Mouse (Mus musculus): ENCODE measurements at regions not wholly inside any gene's neighbourhood (a gene's known extent, or its start where the extent isn't known, plus 50 kb on each side); places are given as distances from the start of the nearest gene placed in this dataset.

DNA sequence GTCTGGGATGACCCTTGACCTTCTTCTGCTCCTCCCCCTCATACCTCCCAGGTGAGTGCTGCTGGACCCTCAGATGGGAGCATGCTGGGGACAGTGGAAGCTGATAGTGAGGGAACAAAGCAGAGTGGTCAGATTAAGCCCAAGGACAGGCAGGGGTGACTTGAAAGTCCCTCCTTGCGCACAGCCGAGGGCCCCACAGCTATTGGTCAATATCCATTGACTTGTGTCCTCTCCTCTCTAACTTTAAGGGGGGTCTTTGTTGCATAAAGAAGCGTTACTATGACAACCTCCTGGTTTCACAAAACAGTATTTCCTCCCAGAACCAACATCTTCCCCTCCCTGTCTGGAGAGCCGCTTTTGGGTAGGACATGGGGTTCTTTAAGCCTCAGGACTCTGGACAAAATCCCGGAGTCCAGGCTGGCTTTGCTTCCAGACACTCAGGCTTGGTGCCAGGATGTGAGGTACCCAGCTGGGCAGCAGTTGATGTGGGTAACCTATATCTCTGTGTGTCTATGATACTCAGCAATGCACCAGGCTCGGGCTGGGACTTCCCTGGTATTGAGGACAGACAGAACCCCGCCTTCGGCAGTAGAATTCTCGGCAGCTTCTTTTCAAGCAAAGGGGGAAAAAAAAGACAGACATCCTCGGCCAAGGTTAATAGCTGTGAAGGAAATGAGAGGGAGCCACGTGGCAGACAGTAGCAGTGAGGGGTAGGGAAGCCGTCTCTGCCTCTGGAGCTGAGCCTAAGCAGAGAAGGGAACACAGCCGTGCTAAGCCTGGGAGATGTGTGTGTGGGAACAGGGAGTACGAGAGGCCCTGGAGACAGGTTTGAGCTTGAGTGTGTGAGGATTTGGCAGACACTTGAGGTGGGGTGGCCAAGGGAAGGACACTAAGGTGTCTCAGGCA is 66.4 kb downstream of the Tspan17 start:
- H3K27ac ChIP-seq (ENCODE audit: control insufficient read depth, low read depth, low read length): no peak overlapping the region
- no peaks in the 10 kb centered on the region for H3K27me3 ChIP-seq (ENCODE audit: control insufficient read depth in 1 of 2, insufficient read depth in 2 of 2, low read length in 2 of 2)
- DNase-seq (ENCODE audit: low read depth, low spot score): no peak
- no peaks in the 10 kb centered on the region for H3K36me3 ChIP-seq (ENCODE audit: control insufficient read depth in 1 of 2, insufficient read depth in 2 of 2, low read length in 2 of 2)
- H3K79me2 ChIP-seq (ENCODE audit: control insufficient read depth, insufficient read depth, low read length, poor library complexity): no peaks in the 10 kb centered on the region
- H3K4me1 ChIP-seq (ENCODE audit: control insufficient read depth in 1 of 2, insufficient read depth in 2 of 2, low read length in 2 of 2): no peaks in the 10 kb centered on the region
- H3K9ac ChIP-seq (ENCODE audit: control insufficient read depth, low read depth, low read length, poor library complexity, severe bottlenecking): no peak overlapping the region
- H3K4me3 ChIP-seq (ENCODE audit: control insufficient read depth in 1 of 2, insufficient read depth in 1 of 2, low read depth in 2 of 2, low read length in 2 of 2): no peak overlapping the region
- TF ChIP-seq POLR2A (IDR thresholded peaks at IDR 0.05; ENCODE audit: control insufficient read depth in 1 of 2, insufficient read depth in 1 of 2, low read depth in 1 of 2, low read length in 2 of 2, poor library complexity in 1 of 2) (no peak), MYC (IDR thresholded peaks at IDR 0.05; ENCODE audit: low read depth, low read length) (no peak), CHD2 (IDR thresholded peaks at IDR 0.05; ENCODE audit: low read length) (no peak), GATA1 (IDR thresholded peaks at IDR 0.05; ENCODE audit: low read depth, low read length) (no peak), ELF1 (IDR thresholded peaks at IDR 0.05; ENCODE audit: low read depth, low read length) (no peak), NRF1 (IDR thresholded peaks at IDR 0.05; ENCODE audit: insufficient read depth, low read depth, low read length, poor library complexity, severe bottlenecking) (no peak), HCFC1 (IDR thresholded peaks at IDR 0.05; ENCODE audit: low read depth, low read length) (no peak), BHLHE40 (IDR thresholded peaks at IDR 0.05; ENCODE audit: borderline replicate concordance, low read depth, low read length) (no peak)
- no peaks in the 10 kb centered on the region for H3K9me3 ChIP-seq (replicated peaks; ENCODE audit: insufficient read depth, low read length)

DNA sequence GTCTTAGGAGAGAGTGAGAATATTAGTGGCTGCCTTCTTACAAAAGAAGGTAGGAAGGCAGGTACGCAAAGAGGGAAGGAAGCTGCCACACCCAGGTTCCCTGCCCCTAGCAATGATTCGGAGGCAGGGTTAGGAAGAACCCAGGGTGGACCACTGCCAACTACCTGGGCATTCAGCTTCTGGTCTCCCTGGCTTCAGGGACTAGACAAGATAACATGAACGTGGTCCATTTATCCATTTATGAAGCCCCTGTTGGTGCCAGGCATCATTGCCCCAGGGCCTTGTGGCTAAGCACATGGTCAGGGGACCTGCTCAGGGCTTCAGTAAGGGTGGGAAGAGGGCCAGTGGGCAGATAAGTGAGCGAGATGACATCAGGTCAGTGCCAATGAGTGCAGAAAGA is 73.8 kb downstream of the Tspan17 start:
- no peak for TF ChIP-seq ZKSCAN1 (IDR thresholded peaks at IDR 0.05; ENCODE audit: low read depth, low read length)
- TF ChIP-seq MYC (IDR thresholded peaks at IDR 0.05; ENCODE audit: low read depth, low read length): no peak
- TF ChIP-seq ETS1 (IDR thresholded peaks at IDR 0.05; ENCODE audit: low read depth, low read length): no peak
- TF ChIP-seq ZC3H11A (IDR thresholded peaks at IDR 0.05; ENCODE audit: low read depth, low read length): no peak
- TF ChIP-seq MAX (IDR thresholded peaks at IDR 0.05; ENCODE audit: low read length): no peak
- TF ChIP-seq EP300 (IDR thresholded peaks at IDR 0.05; ENCODE audit: low read depth in 1 of 2, low read length in 2 of 2): no peak
- no peak for TF ChIP-seq RAD21 (IDR thresholded peaks at IDR 0.05; ENCODE audit: low read depth, low read length)
- TF ChIP-seq MAFK (IDR thresholded peaks at IDR 0.05; ENCODE audit: borderline replicate concordance, low read depth, low read length): no peak
- no peak for TF ChIP-seq GABPA (IDR thresholded peaks at IDR 0.05; ENCODE audit: low read depth, low read length)
- TF ChIP-seq E2F4 (IDR thresholded peaks at IDR 0.05; ENCODE audit: borderline replicate concordance, low read depth, low read length): no peak
- TF ChIP-seq SIN3A (IDR thresholded peaks at IDR 0.05; ENCODE audit: low read length): no peak
- TF ChIP-seq SMC3 (IDR thresholded peaks at IDR 0.05; ENCODE audit: low read depth, low read length): no peak
- TF ChIP-seq UBTF (IDR thresholded peaks at IDR 0.05; ENCODE audit: borderline replicate concordance, insufficient read depth, low read depth, low read length): no peak
- no peak for TF ChIP-seq CHD1 (IDR thresholded peaks at IDR 0.05; ENCODE audit: low read depth, low read length)
- TF ChIP-seq JUND (IDR thresholded peaks at IDR 0.05; ENCODE audit: low read depth, low read length): no peak
- no peak for TF ChIP-seq MXI1 (IDR thresholded peaks at IDR 0.05; ENCODE audit: low read depth, low read length)
- TF ChIP-seq POLR2A (IDR thresholded peaks at IDR 0.05; ENCODE audit: control insufficient read depth in 1 of 2, insufficient read depth in 1 of 2, low read depth in 1 of 2, low read length in 2 of 2, poor library complexity in 1 of 2): no peak
- no peak for TF ChIP-seq NRF1 (IDR thresholded peaks at IDR 0.05; ENCODE audit: insufficient read depth, low read depth, low read length, poor library complexity, severe bottlenecking)
- DNase-seq (ENCODE audit: low read depth, low spot score): no peak
- no peak overlapping the region for H3K4me3 ChIP-seq (ENCODE audit: control insufficient read depth in 1 of 2, insufficient read depth in 1 of 2, low read depth in 2 of 2, low read length in 2 of 2)
- no peaks in the 10 kb centered on the region for H3K9me3 ChIP-seq (replicated peaks; ENCODE audit: insufficient read depth, low read length)
- no peak overlapping the region for H3K9ac ChIP-seq (ENCODE audit: control insufficient read depth, low read depth, low read length, poor library complexity, severe bottlenecking)
- no peaks in the 10 kb centered on the region for H3K27me3 ChIP-seq (ENCODE audit: control insufficient read depth in 1 of 2, insufficient read depth in 2 of 2, low read length in 2 of 2)
- no peaks in the 10 kb centered on the region for H3K4me1 ChIP-seq (ENCODE audit: control insufficient read depth in 1 of 2, insufficient read depth in 2 of 2, low read length in 2 of 2)
- H3K79me2 ChIP-seq (ENCODE audit: control insufficient read depth, insufficient read depth, low read length, poor library complexity): no peaks in the 10 kb centered on the region
- H3K27ac ChIP-seq (ENCODE audit: control insufficient read depth, low read depth, low read length): no peak overlapping the region
- H3K36me3 ChIP-seq (ENCODE audit: control insufficient read depth in 1 of 2, insufficient read depth in 2 of 2, low read length in 2 of 2): no peaks in the 10 kb centered on the region
